ENCODE assay signal across 21 mouse cellular contexts in genomic region chr2:116685756-116686155, GRCm38 (mm10).
A peak's percentile ranks its signal among the peaks of the same experiment; 100 is the strongest.
DNase-seq lines count a peak whose midpoint lies in the region; ATAC-seq and TF ChIP-seq lines count a peak whose summit lies in the region.
"Had no signal": no experiment of that assay in that cellular context is flagged by ENCODE, and none has a peak within 500 bp of the region (broad histone marks: within the 10 kb centered on the region; RNA-seq: fewer than 3 reads in every experiment).

No protein-coding gene starts in this region.

- ATAC-seq in stomach, embryonic 14.5 days (ENCODE audit: insufficient number of reproducible peaks, insufficient read depth, low FRiP score, low read depth) = peak; percentile 72; the same call in 1 of the 2 replicates
- ATAC-seq in stomach, postnatal 0 days (ENCODE audit: low FRiP score, low TSS enrichment) = no peak
- peak; percentile 53; the same call in 1 of the 2 replicates for ATAC-seq in stomach, embryonic 15.5 days (ENCODE audit: insufficient read depth, low FRiP score, low read depth)
- ATAC-seq in stomach, embryonic 16.5 days (ENCODE audit: insufficient read depth, low FRiP score) = peak; percentile 56; the same call in 1 of the 2 replicates
- ATAC-seq: activated CD4-positive, CD25-positive, alpha-beta regulatory T cell, adult 4 months; CD4-positive, CD25-positive, alpha-beta regulatory T cell, adult 4 months; Patski had no signal

- no peak for TF ChIP-seq EP300 in stomach, postnatal 0 days (optimal IDR thresholded peaks at IDR 0.05)

- no peak for TF ChIP-seq CTCF in stomach, postnatal 0 days (IDR thresholded peaks at IDR 0.05; ENCODE audit: low read depth)

- WGBS in stomach, embryonic 14.5 days = 17% methylated on average over 4 of the region's 4 CpGs
- WGBS in stomach, postnatal 0 days = 16% methylated on average over 4 of the region's 4 CpGs
- WGBS in stomach, embryonic 15.5 days = 31% methylated on average over 4 of the region's 4 CpGs
- WGBS in stomach, embryonic 16.5 days = 21% methylated on average over 4 of the region's 4 CpGs

- DNase-seq in stomach, postnatal 0 days (ENCODE audit: low spot score) = no peak
- no peak for DNase-seq in B cell, adult 2 months
- no peak for DNase-seq in kidney, adult 9 months
- DNase-seq: adrenal gland, adult 2 months; adrenal gland, adult 8-10 months; adrenal gland, postnatal 10 days; adrenal gland, postnatal 14 days; adrenal gland, postnatal 25 days; adrenal gland, postnatal 36 days; cerebellum, adult 11 months; cerebellum, adult 11-12 months; cerebellum, adult 18-20 months; cerebellum, adult 2 months had no signal

- no peak overlapping the region for H3K4me3 ChIP-seq in stomach, embryonic 14.5 days (ENCODE audit: low read depth, low read length)
- H3K4me3 ChIP-seq in stomach, postnatal 0 days (ENCODE audit: low read depth, low read length) = no peak overlapping the region
- no peak overlapping the region for H3K4me3 ChIP-seq in stomach, embryonic 15.5 days (replicated peaks)
- no peak overlapping the region for H3K4me3 ChIP-seq in stomach, embryonic 16.5 days (replicated peaks; ENCODE audit: low read length)

- H3K27ac ChIP-seq in stomach, embryonic 14.5 days (ENCODE audit: low read length) = no peak overlapping the region
- no peak overlapping the region for H3K27ac ChIP-seq in stomach, postnatal 0 days (replicated peaks)
- no peak overlapping the region for H3K27ac ChIP-seq in stomach, embryonic 15.5 days
- no peak overlapping the region for H3K27ac ChIP-seq in stomach, embryonic 16.5 days (ENCODE audit: low read length)

- H3K4me2 ChIP-seq in stomach, embryonic 14.5 days (replicated peaks; ENCODE audit: low read depth, low read length) = no peak overlapping the region
- no peak overlapping the region for H3K4me2 ChIP-seq in stomach, postnatal 0 days (replicated peaks; ENCODE audit: low read depth)
- no peak overlapping the region for H3K4me2 ChIP-seq in stomach, embryonic 15.5 days
- H3K4me2 ChIP-seq in stomach, embryonic 16.5 days (ENCODE audit: low read depth, low read length) = no peak overlapping the region

- no peaks in the 10 kb centered on the region for H3K9me3 ChIP-seq in stomach, embryonic 14.5 days (ENCODE audit: control insufficient read depth, low read depth, low read length)
- H3K9me3 ChIP-seq in stomach, postnatal 0 days (ENCODE audit: control insufficient read depth, low read length) = no peaks in the 10 kb centered on the region
- no peaks in the 10 kb centered on the region for H3K9me3 ChIP-seq in stomach, embryonic 15.5 days
- H3K9me3 ChIP-seq in stomach, embryonic 16.5 days (replicated peaks; ENCODE audit: control insufficient read depth, low read length) = no peaks in the 10 kb centered on the region
- H3K9me3 ChIP-seq: G1E had no signal

- no peaks in the 10 kb centered on the region for H3K27me3 ChIP-seq in stomach, embryonic 14.5 days (ENCODE audit: control insufficient read depth, insufficient read depth, low read length)
- no peaks in the 10 kb centered on the region for H3K27me3 ChIP-seq in stomach, postnatal 0 days (ENCODE audit: control insufficient read depth, insufficient read depth, low read length)
- no peaks in the 10 kb centered on the region for H3K27me3 ChIP-seq in stomach, embryonic 15.5 days (replicated peaks)
- no peaks in the 10 kb centered on the region for H3K27me3 ChIP-seq in stomach, embryonic 16.5 days (ENCODE audit: control insufficient read depth, insufficient read depth, low read length)
- H3K27me3 ChIP-seq: CH12.LX had no signal

- no peak overlapping the region for H3K9ac ChIP-seq in stomach, embryonic 14.5 days (replicated peaks; ENCODE audit: low read depth, low read length)
- H3K9ac ChIP-seq in stomach, postnatal 0 days (ENCODE audit: low read length) = no peak overlapping the region
- no peak overlapping the region for H3K9ac ChIP-seq in stomach, embryonic 15.5 days
- H3K9ac ChIP-seq in stomach, embryonic 16.5 days (ENCODE audit: low read length) = no peak overlapping the region

- H3K4me1 ChIP-seq in stomach, embryonic 14.5 days (ENCODE audit: control insufficient read depth, insufficient read depth, low read length) = no peaks in the 10 kb centered on the region
- H3K4me1 ChIP-seq in stomach, postnatal 0 days (replicated peaks; ENCODE audit: control insufficient read depth, insufficient read depth) = no peaks in the 10 kb centered on the region
- H3K4me1 ChIP-seq in stomach, embryonic 15.5 days = no peaks in the 10 kb centered on the region
- H3K4me1 ChIP-seq in stomach, embryonic 16.5 days (ENCODE audit: control insufficient read depth, insufficient read depth, low read length) = no peaks in the 10 kb centered on the region

- no peaks in the 10 kb centered on the region for H3K36me3 ChIP-seq in stomach, embryonic 14.5 days (ENCODE audit: control insufficient read depth, insufficient read depth, low read length)
- no peaks in the 10 kb centered on the region for H3K36me3 ChIP-seq in stomach, postnatal 0 days (ENCODE audit: control insufficient read depth, insufficient read depth, low read length)
- H3K36me3 ChIP-seq in stomach, embryonic 15.5 days = no peaks in the 10 kb centered on the region
- no peaks in the 10 kb centered on the region for H3K36me3 ChIP-seq in stomach, embryonic 16.5 days (ENCODE audit: control insufficient read depth, insufficient read depth, low read length)
- H3K36me3 ChIP-seq: G1E had no signal
